In genomic region chr12:80216258-80216881, GRCm38 (mm10) we compare ENCODE assay signal across 9 mouse cellular contexts. TPM values are rescaled to one million over a fixed set of nuclear protein-coding genes. Genes with fewer than 3 reads are reported as not detected.
DNase-seq lines count a peak whose midpoint lies in the region; ATAC-seq and TF ChIP-seq lines count a peak whose summit lies in the region.
"Had no signal": no experiment of that assay in that cellular context is flagged by ENCODE, and none has a peak within 500 bp of the region (broad histone marks: within the 10 kb centered on the region; RNA-seq: fewer than 3 reads in every experiment).

No protein-coding gene starts in this region.

- no peak overlapping the region for H3K9ac ChIP-seq in heart, postnatal 0 days (replicated peaks; ENCODE audit: low read depth, low read length)
- H3K9ac ChIP-seq in forebrain, embryonic 13.5 days, result no peak overlapping the region

- peak overlapping the region; percentile 88 for H3K27ac ChIP-seq in heart, postnatal 0 days (ENCODE audit: low read depth)
- H3K27ac ChIP-seq in forebrain, embryonic 13.5 days, result no peak overlapping the region
- H3K27ac ChIP-seq: left cerebral cortex, adult 2 months had no signal

- no peaks in the 10 kb centered on the region for H3K9me3 ChIP-seq in heart, postnatal 0 days (replicated peaks; ENCODE audit: control insufficient read depth, low read length)
- no peaks in the 10 kb centered on the region for H3K9me3 ChIP-seq in forebrain, embryonic 13.5 days (replicated peaks)

- H3K27me3 ChIP-seq in heart, postnatal 0 days (ENCODE audit: control insufficient read depth, insufficient read depth, low read length), result no peaks in the 10 kb centered on the region
- no peaks in the 10 kb centered on the region for H3K27me3 ChIP-seq in forebrain, embryonic 13.5 days

- peaks cover 79% of the 10 kb centered on the region for H3K4me1 ChIP-seq in heart, postnatal 0 days (ENCODE audit: control insufficient read depth, insufficient read depth)
- no peaks in the 10 kb centered on the region for H3K4me1 ChIP-seq in forebrain, embryonic 13.5 days

- 15% methylated on average over 6 of the region's 6 CpGs for WGBS in heart, postnatal 0 days
- 65% methylated on average over 6 of the region's 6 CpGs for WGBS in forebrain, embryonic 13.5 days

- no peak; the same call in 1 of the 2 replicates for TF ChIP-seq EP300 in heart, postnatal 0 days (IDR thresholded peaks at IDR 0.05; ENCODE audit: low read depth)

- H3K36me3 ChIP-seq in heart, postnatal 0 days (replicated peaks; ENCODE audit: control insufficient read depth, insufficient read depth, low read length), result no peaks in the 10 kb centered on the region
- H3K36me3 ChIP-seq in forebrain, embryonic 13.5 days (ENCODE audit: poor library complexity, severe bottlenecking), result no peaks in the 10 kb centered on the region

- TF ChIP-seq CTCF in heart, postnatal 0 days (IDR thresholded peaks at IDR 0.05; ENCODE audit: low read depth), result no peak

- H3K4me3 ChIP-seq in heart, postnatal 0 days (ENCODE audit: low read depth, low read length), result no peak overlapping the region
- no peak overlapping the region for H3K4me3 ChIP-seq in forebrain, embryonic 13.5 days
- H3K4me3 ChIP-seq: left cerebral cortex, adult 2 months had no signal

- no peak overlapping the region for H3K4me2 ChIP-seq in heart, postnatal 0 days (ENCODE audit: low read depth, low read length)
- no peak overlapping the region for H3K4me2 ChIP-seq in forebrain, embryonic 13.5 days

- DNase-seq in 3T3-L1 (ENCODE audit: low read depth, low spot score), result peak; percentile 53
- peak; percentile 58 for DNase-seq in NIH3T3 (ENCODE audit: low read depth)
- DNase-seq in heart, postnatal 0 days (ENCODE audit: low spot score), result peak; percentile 85
- peak; percentile 36 for DNase-seq in liver
- DNase-seq in cerebellum, postnatal 10 days, result no peak
- no peak for DNase-seq in right cerebral cortex, postnatal 25 days
- no peak for DNase-seq in layer of hippocampus, adult 11-12 months (ENCODE audit: low spot score)

- ATAC-seq in heart, postnatal 0 days (ENCODE audit: insufficient read depth, low read depth), result peak; percentile 82
- ATAC-seq in forebrain, embryonic 13.5 days, result no peak

RNA-seq across cellular contexts. Expression of gene Actn1, which starts 43.8 kb away (rescaled TPM):
- 53.0 and 85.3 TPM in 2 replicates for total RNA-seq in heart, postnatal 0 days (2014; rRNA removed; ENCODE audit: low replicate concordance)
- polyA plus RNA-seq in heart, postnatal 0 days (2015; fragmentation: Nextera tagmentation; extraction: Ambion mirVana), result 13.8 and 15.7 TPM in 2 replicates
- polyA plus RNA-seq in forebrain, embryonic 13.5 days (2015; fragmentation: Nextera tagmentation; extraction: Ambion mirVana), result 9.3 and 9.9 TPM in 2 replicates

Comparison
In these comparisons a context has a peak if more than half of its experiments do, and no peak if none do; other contexts are left out.
1. DNase-seq: peak in 3T3-L1 (single experiment), NIH3T3 (single experiment), heart, postnatal 0 days (single experiment) and liver (single experiment); none in cerebellum, postnatal 10 days (0 of 2), right cerebral cortex, postnatal 25 days (single experiment) and layer of hippocampus, adult 11-12 months (single experiment).